Comparison of ENCODE assay signal across 21 mouse cellular contexts in the genomic region with DNA sequence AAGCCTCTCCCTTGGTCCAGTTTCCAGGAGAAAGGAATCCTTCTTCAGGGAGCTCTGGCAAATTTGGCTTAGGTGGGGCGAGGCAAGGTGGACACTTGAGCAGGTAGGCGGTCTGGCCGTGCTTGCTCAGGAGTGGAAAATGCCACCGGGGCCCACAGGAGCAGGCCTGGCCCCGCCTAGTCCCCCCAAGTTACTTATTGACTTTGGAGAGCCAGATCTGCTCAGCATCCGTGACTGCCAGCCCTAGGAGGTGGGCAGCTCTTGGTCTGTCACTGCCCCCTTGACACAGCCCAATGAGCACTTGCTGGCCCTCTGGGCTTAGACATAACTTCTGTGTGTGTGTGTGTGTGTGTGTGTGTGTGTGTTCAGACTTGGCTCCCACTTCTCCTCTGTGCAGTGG. TPM values are rescaled to one million over a fixed set of nuclear protein-coding genes. Genes with fewer than 3 reads are reported as not detected.
DNase-seq lines count a peak whose midpoint lies in the region; ATAC-seq and TF ChIP-seq lines count a peak whose summit lies in the region.
"Had no signal": no experiment of that assay in that cellular context is flagged by ENCODE, and none has a peak within 500 bp of the region (broad histone marks: within the 10 kb centered on the region; RNA-seq: fewer than 3 reads in every experiment).

TSS of gene Cdh16 (minus strand) at position 236 of the 400 bp plus-strand sequence.

- H3K36me3 ChIP-seq in heart, embryonic 15.5 days, result peaks cover 11% of the 10 kb centered on the region; the same call in 1 of the 2 replicates
- H3K36me3 ChIP-seq in kidney, embryonic 14.5 days (ENCODE audit: control insufficient read depth, insufficient read depth, low read length), result no peaks in the 10 kb centered on the region
- H3K36me3 ChIP-seq in stomach, embryonic 14.5 days (ENCODE audit: control insufficient read depth, insufficient read depth, low read length), result no peaks in the 10 kb centered on the region
- H3K36me3 ChIP-seq: forebrain, embryonic 15.5 days; midbrain, embryonic 15.5 days had no signal

- peak within 1 kb of the TSS; percentile 49; the same call in 1 of the 2 replicates for H3K27ac ChIP-seq in heart, embryonic 15.5 days
- peak within 1 kb of the TSS; percentile 80 for H3K27ac ChIP-seq in kidney, embryonic 14.5 days (ENCODE audit: low read depth, low read length)
- H3K27ac ChIP-seq in stomach, embryonic 14.5 days (ENCODE audit: low read length), result no peak within 1 kb of the TSS
- H3K27ac ChIP-seq: forebrain, embryonic 15.5 days; hindbrain, postnatal 0 days; layer of hippocampus, adult 2 months; midbrain, embryonic 15.5 days had no signal

- H3K9ac ChIP-seq in heart, embryonic 15.5 days, result no peak within 1 kb of the TSS
- H3K9ac ChIP-seq in kidney, embryonic 14.5 days (ENCODE audit: low read depth, low read length), result peak within 1 kb of the TSS; percentile 45; the same call in 1 of the 2 replicates
- no peak within 1 kb of the TSS for H3K9ac ChIP-seq in stomach, embryonic 14.5 days (replicated peaks; ENCODE audit: low read depth, low read length)
- H3K9ac ChIP-seq: forebrain, embryonic 15.5 days; midbrain, embryonic 15.5 days had no signal

- no peak for TF ChIP-seq CTCF in lung, adult 2 months (IDR thresholded peaks at IDR 0.05; ENCODE audit: insufficient read depth, low read length)

- H3K4me3 ChIP-seq in heart, embryonic 15.5 days, result no peak within 1 kb of the TSS
- peak within 1 kb of the TSS; percentile 28 for H3K4me3 ChIP-seq in kidney, embryonic 14.5 days (ENCODE audit: low read length)
- H3K4me3 ChIP-seq in lung, adult 2 months (replicated peaks; ENCODE audit: extremely low read depth, low read depth, low read length), result no peak within 1 kb of the TSS
- H3K4me3 ChIP-seq in stomach, embryonic 14.5 days (ENCODE audit: low read depth, low read length), result no peak within 1 kb of the TSS
- H3K4me3 ChIP-seq: forebrain, embryonic 15.5 days; layer of hippocampus, adult 2 months; midbrain, embryonic 15.5 days had no signal

- no peak within 1 kb of the TSS for H3K4me2 ChIP-seq in heart, embryonic 15.5 days
- peak within 1 kb of the TSS; percentile 36 for H3K4me2 ChIP-seq in kidney, embryonic 14.5 days (replicated peaks; ENCODE audit: low read depth, low read length)
- H3K4me2 ChIP-seq in stomach, embryonic 14.5 days (replicated peaks; ENCODE audit: low read depth, low read length), result no peak within 1 kb of the TSS
- H3K4me2 ChIP-seq: forebrain, embryonic 15.5 days; midbrain, embryonic 15.5 days had no signal

- no peaks in the 10 kb centered on the region for H3K9me3 ChIP-seq in heart, embryonic 15.5 days (replicated peaks)
- H3K9me3 ChIP-seq in kidney, embryonic 14.5 days (ENCODE audit: control insufficient read depth, low read length), result no peaks in the 10 kb centered on the region
- no peaks in the 10 kb centered on the region for H3K9me3 ChIP-seq in stomach, embryonic 14.5 days (ENCODE audit: control insufficient read depth, low read depth, low read length)
- H3K9me3 ChIP-seq: forebrain, embryonic 15.5 days; midbrain, embryonic 15.5 days had no signal

- intact Hi-C loops in heart, postnatal 14 days (cut with DNase I), result no loop called here

- TF ChIP-seq POLR2A in lung, adult 2 months (IDR thresholded peaks at IDR 0.05; ENCODE audit: borderline replicate concordance, extremely low read depth, low read depth, low read length), result no peak

- peaks cover 33% of the 10 kb centered on the region for H3K4me1 ChIP-seq in heart, embryonic 15.5 days (replicated peaks)
- 0 out of 2 replicates have a peak, but pooled peaks cover 2% of the 10 kb centered on the region for H3K4me1 ChIP-seq in kidney, embryonic 14.5 days (ENCODE audit: control insufficient read depth, insufficient read depth, low read length)
- no peaks in the 10 kb centered on the region for H3K4me1 ChIP-seq in lung, adult 2 months (ENCODE audit: control insufficient read depth, insufficient read depth, low read length)
- H3K4me1 ChIP-seq in stomach, embryonic 14.5 days (ENCODE audit: control insufficient read depth, insufficient read depth, low read length), result no peaks in the 10 kb centered on the region
- H3K4me1 ChIP-seq: forebrain, embryonic 15.5 days; midbrain, embryonic 15.5 days had no signal

- H3K27me3 ChIP-seq in heart, embryonic 15.5 days, result no peaks in the 10 kb centered on the region
- H3K27me3 ChIP-seq in kidney, embryonic 14.5 days (ENCODE audit: control insufficient read depth, insufficient read depth, low read length), result no peaks in the 10 kb centered on the region
- no peaks in the 10 kb centered on the region for H3K27me3 ChIP-seq in stomach, embryonic 14.5 days (ENCODE audit: control insufficient read depth, insufficient read depth, low read length)
- H3K27me3 ChIP-seq: midbrain, embryonic 15.5 days had no signal

- DNase-seq in heart, postnatal 14 days, result no peak
- peak; percentile 47 for DNase-seq in lung, adult 2 months
- no peak for DNase-seq in layer of hippocampus, postnatal 25 days (ENCODE audit: extremely low spot score in 1 of 2, low spot score in 1 of 2)
- no peak for DNase-seq in right cerebral cortex, postnatal 36 days (ENCODE audit: low spot score in 2 of 2)
- DNase-seq in gastrocnemius, postnatal 4 days (ENCODE audit: low spot score in 2 of 2), result no peak
- DNase-seq: adrenal gland, postnatal 25 days; thymus, postnatal 36 days had no signal

- 76% methylated on average over 6 of the region's 6 CpGs for WGBS in heart, embryonic 15.5 days
- WGBS in kidney, embryonic 14.5 days, result 70% methylated on average over 6 of the region's 6 CpGs
- WGBS in lung, adult 2 months, result 65% methylated on average over 6 of the region's 6 CpGs
- WGBS in stomach, embryonic 14.5 days, result 54% methylated on average over 6 of the region's 6 CpGs

- ATAC-seq in heart, embryonic 15.5 days (replicated peaks; ENCODE audit: insufficient number of reproducible peaks, insufficient read depth, low FRiP score, low read depth), result no peak
- ATAC-seq in kidney, embryonic 14.5 days (ENCODE audit: low FRiP score, low TSS enrichment), result peak; percentile 92
- peak; percentile 66 for ATAC-seq in stomach, embryonic 14.5 days (ENCODE audit: insufficient number of reproducible peaks, insufficient read depth, low FRiP score, low read depth)
- ATAC-seq: forebrain, embryonic 15.5 days; hindbrain, postnatal 0 days; midbrain, embryonic 15.5 days had no signal

RNA-seq across cellular contexts. Expression of gene Cdh16, which starts in this region (rescaled TPM):
- 17.7 and 20.2 TPM in 2 replicates for polyA plus RNA-seq in heart, embryonic 15.5 days (2015; fragmentation: Nextera tagmentation; extraction: Ambion mirVana)
- total RNA-seq in heart, postnatal 14 days (2021), result 1 to 10 TPM; 3.3 to 3.5 TPM
- 166 and 200 TPM in 2 replicates for polyA plus RNA-seq in kidney, embryonic 14.5 days (2014; fragmentation: Nextera tagmentation; extraction: Ambion mirVana)
- 9.6 and 16.2 TPM in 2 replicates for polyA plus RNA-seq in lung, adult 2 months (2012; rRNA removed)
- 4.9 and 6.0 TPM in 2 replicates for polyA plus RNA-seq in stomach, embryonic 14.5 days (2014; fragmentation: Nextera tagmentation; extraction: Ambion mirVana)
- not detected for total RNA-seq in layer of hippocampus, postnatal 25 days (2021)
- total RNA-seq in gastrocnemius, postnatal 4 days (2021), result 1 to 10 TPM; 1.9 to 2.4 TPM
- total RNA-seq: adrenal gland, postnatal 25 days; common myeloid progenitor, adult 5-6 weeks; hindbrain, postnatal 0 days; layer of hippocampus, adult 2 months; left cerebral cortex, postnatal 14 days; liver, adult 2 months; megakaryocyte progenitor cell, adult 5-6 weeks; MEL had no signal
- polyA plus RNA-seq: forebrain, embryonic 15.5 days; hindbrain, postnatal 0 days; liver, adult 2 months; midbrain, embryonic 15.5 days; neural tube, embryonic 11.5 days; small intestine, adult 2 months had no signal
